Comparison of ENCODE assay signal across 8 mouse cellular contexts in genomic region chr9:44319887-44320798, GRCm38 (mm10). TPM values are rescaled to one million over a fixed set of nuclear protein-coding genes. Genes with fewer than 3 reads are reported as not detected.
A peak's percentile ranks its signal among the peaks of the same experiment; 100 is the strongest.
DNase-seq lines count a peak whose midpoint lies in the region; ATAC-seq and TF ChIP-seq lines count a peak whose summit lies in the region.

Gene C2cd2l, minus strand, starts transcription at chr9:44320285.

- H3K9me3 ChIP-seq in MEL (replicated peaks; ENCODE audit: insufficient read depth, low read length): no peaks in the 10 kb centered on the region
- no peaks in the 10 kb centered on the region for H3K9me3 ChIP-seq in lung, embryonic 16.5 days (ENCODE audit: control insufficient read depth, low read length)

- no peak for TF ChIP-seq EP300 in MEL (IDR thresholded peaks at IDR 0.05; ENCODE audit: low read depth in 1 of 2, low read length in 2 of 2)

- peak; percentile 71 to 84 for ATAC-seq in hematopoietic stem cell, adult 5-6 weeks (replicated peaks in 1 of 2; ENCODE audit: insufficient read depth in 1 of 2, low FRiP score in 2 of 2, low TSS enrichment in 1 of 2, low read depth in 1 of 2, poor library complexity in 2 of 2, severe bottlenecking in 2 of 2)
- ATAC-seq in lung, embryonic 16.5 days (ENCODE audit: low read depth): peak; percentile 99

- H3K4me2 ChIP-seq in lung, embryonic 16.5 days (ENCODE audit: low read depth, low read length): peak within 1 kb of the TSS; percentile 63

- peaks cover 0 to 12% of the 10 kb centered on the region in 2 experiments; a peak in 2 of 4 replicates for H3K36me3 ChIP-seq in MEL (ENCODE audit: control insufficient read depth in 1 of 2, insufficient read depth in 2 of 2, low read length in 2 of 2)
- 0 out of 2 replicates have a peak, but pooled peaks cover 4% of the 10 kb centered on the region for H3K36me3 ChIP-seq in lung, embryonic 16.5 days (ENCODE audit: control insufficient read depth, insufficient read depth, low read length)

- peak within 1 kb of the TSS; percentile 85 for H3K9ac ChIP-seq in MEL (ENCODE audit: control insufficient read depth, low read depth, low read length, poor library complexity, severe bottlenecking)
- peak within 1 kb of the TSS; percentile 87 for H3K9ac ChIP-seq in lung, embryonic 16.5 days (ENCODE audit: low read length)

- TF ChIP-seq POLR2A in MEL (IDR thresholded peaks at IDR 0.05; ENCODE audit: control insufficient read depth in 1 of 2, insufficient read depth in 1 of 2, low read depth in 1 of 2, low read length in 2 of 2, poor library complexity in 1 of 2): peak; percentile 52 to 68; a peak in 3 of 4 replicates

- peak; percentile 97 for DNase-seq in MEL (ENCODE audit: low read depth, low spot score)
- peak; percentile 88 for DNase-seq in cerebellum, adult 8-10 months
- DNase-seq in forelimb bud, embryonic 11.5 days (ENCODE audit: low read depth, low spot score): peak; percentile 95
- peak; percentile 84 for DNase-seq in layer of hippocampus, adult 9-10 months (ENCODE audit: low spot score)
- peak; percentile 75 for DNase-seq in ovary, postnatal 14 days (ENCODE audit: low spot score)
- DNase-seq in thymus, postnatal 14 days: peak; percentile 89

- peaks cover 10 to 16% of the 10 kb centered on the region in 2 experiments for H3K4me1 ChIP-seq in MEL (ENCODE audit: control insufficient read depth in 1 of 2, insufficient read depth in 2 of 2, low read length in 2 of 2)
- H3K4me1 ChIP-seq in lung, embryonic 16.5 days (replicated peaks; ENCODE audit: control insufficient read depth, insufficient read depth, low read length): peaks cover 20% of the 10 kb centered on the region

- H3K4me3 ChIP-seq in MEL (ENCODE audit: control insufficient read depth in 1 of 2, insufficient read depth in 1 of 2, low read depth in 2 of 2, low read length in 2 of 2): peak within 1 kb of the TSS; percentile 93
- H3K4me3 ChIP-seq in lung, embryonic 16.5 days (ENCODE audit: low read length): peak within 1 kb of the TSS; percentile 90

- H3K79me2 ChIP-seq in MEL (ENCODE audit: control insufficient read depth, insufficient read depth, low read length, poor library complexity): peaks cover 9% of the 10 kb centered on the region; the same call in 1 of the 2 replicates

- no peak for TF ChIP-seq RAD21 in MEL (IDR thresholded peaks at IDR 0.05; ENCODE audit: low read depth, low read length)

- H3K27ac ChIP-seq in MEL (ENCODE audit: control insufficient read depth, low read depth, low read length): peak within 1 kb of the TSS; percentile 27; the same call in 1 of the 2 replicates
- peak within 1 kb of the TSS; percentile 73 for H3K27ac ChIP-seq in lung, embryonic 16.5 days (ENCODE audit: low read length)

- H3K27me3 ChIP-seq in MEL (ENCODE audit: control insufficient read depth in 1 of 2, insufficient read depth in 2 of 2, low read length in 2 of 2): no peaks in the 10 kb centered on the region
- no peaks in the 10 kb centered on the region for H3K27me3 ChIP-seq in lung, embryonic 16.5 days (ENCODE audit: control insufficient read depth, insufficient read depth, low read depth, low read length)

- 0 out of 6 replicates have a peak, but pooled peaks of 1 of the 3 experiments have one; percentile 0 for TF ChIP-seq CTCF in MEL (IDR thresholded peaks at IDR 0.05 in 2 of 3, conservative IDR thresholded peaks at IDR 0.05 in 1 of 3; ENCODE audit: control insufficient read depth in 1 of 3, insufficient read depth in 1 of 3, low read depth in 2 of 3, low read length in 3 of 3, poor library complexity in 1 of 3, severe bottlenecking in 1 of 3)

- WGBS in lung, embryonic 16.5 days: under 1% methylated on average over 62 of the region's 67 CpGs

TF ChIP-seq in MEL, 35 proteins besides CTCF, POLR2A, EP300 and RAD21:
- TF ChIP-seq KAT2A (conservative IDR thresholded peaks at IDR 0.05; ENCODE audit: low read depth, low read length): no peak
- peak; percentile 80 for TF ChIP-seq HCFC1 (IDR thresholded peaks at IDR 0.05; ENCODE audit: low read depth, low read length)
- peak; percentile 24; the same call in 1 of the 2 replicates for TF ChIP-seq MAZ (IDR thresholded peaks at IDR 0.05; ENCODE audit: low read depth, low read length)
- no peak for TF ChIP-seq USF2 (IDR thresholded peaks at IDR 0.05; ENCODE audit: borderline replicate concordance in 1 of 2, insufficient read depth in 1 of 2, low read depth in 1 of 2, low read length in 2 of 2)
- no peak for TF ChIP-seq TBP (IDR thresholded peaks at IDR 0.05; ENCODE audit: low read depth, low read length)
- TF ChIP-seq POLR2AphosphoS5 (IDR thresholded peaks at IDR 0.05; ENCODE audit: borderline replicate concordance, low read depth, low read length): no peak
- no peak for TF ChIP-seq MAFK (IDR thresholded peaks at IDR 0.05; ENCODE audit: borderline replicate concordance, low read depth, low read length)
- peak; percentile 40; the same call in 1 of the 2 replicates for TF ChIP-seq POLR2AphosphoS2 (IDR thresholded peaks at IDR 0.05; ENCODE audit: low read length)
- peak; percentile 6; the same call in 1 of the 2 replicates for TF ChIP-seq GATA1 (IDR thresholded peaks at IDR 0.05; ENCODE audit: low read depth, low read length)
- no peak for TF ChIP-seq USF1 (IDR thresholded peaks at IDR 0.05; ENCODE audit: low read depth, low read length)
- no peak for TF ChIP-seq JUND (IDR thresholded peaks at IDR 0.05; ENCODE audit: low read depth, low read length)
- peak; percentile 56; the same call in 1 of the 2 replicates for TF ChIP-seq TCF12 (IDR thresholded peaks at IDR 0.05; ENCODE audit: low read depth, low read length)
- no peak for TF ChIP-seq SMC3 (IDR thresholded peaks at IDR 0.05; ENCODE audit: low read depth, low read length)
- TF ChIP-seq CHD2 (IDR thresholded peaks at IDR 0.05; ENCODE audit: low read length): no peak
- peak; percentile 10 for TF ChIP-seq MXI1 (IDR thresholded peaks at IDR 0.05; ENCODE audit: low read depth, low read length)
- peak; percentile 15; the same call in 1 of the 2 replicates for TF ChIP-seq ETS1 (IDR thresholded peaks at IDR 0.05; ENCODE audit: low read depth, low read length)
- no peak for TF ChIP-seq TAL1 (IDR thresholded peaks at IDR 0.05; ENCODE audit: low read length)
- TF ChIP-seq MYB (IDR thresholded peaks at IDR 0.05; ENCODE audit: low read depth, low read length): no peak
- 0 out of 2 replicates have a peak, but pooled peaks have one; percentile 27 for TF ChIP-seq UBTF (IDR thresholded peaks at IDR 0.05; ENCODE audit: borderline replicate concordance, insufficient read depth, low read depth, low read length)
- no peak; the same call in 1 of the 2 replicates for TF ChIP-seq BHLHE40 (IDR thresholded peaks at IDR 0.05; ENCODE audit: borderline replicate concordance, low read depth, low read length)
- TF ChIP-seq E2F4 (IDR thresholded peaks at IDR 0.05; ENCODE audit: borderline replicate concordance, low read depth, low read length): no peak
- TF ChIP-seq ZMIZ1 (IDR thresholded peaks at IDR 0.05; ENCODE audit: low read depth, low read length): no peak
- TF ChIP-seq ELF1 (IDR thresholded peaks at IDR 0.05; ENCODE audit: low read depth, low read length): peak; percentile 79
- TF ChIP-seq ZKSCAN1 (IDR thresholded peaks at IDR 0.05; ENCODE audit: low read depth, low read length): no peak
- no peak for TF ChIP-seq CHD1 (IDR thresholded peaks at IDR 0.05; ENCODE audit: low read depth, low read length)
- TF ChIP-seq ZC3H11A (IDR thresholded peaks at IDR 0.05; ENCODE audit: low read depth, low read length): no peak
- no peak for TF ChIP-seq MEF2A (IDR thresholded peaks at IDR 0.05; ENCODE audit: extremely low read depth, insufficient replicate concordance, low read depth, low read length, poor library complexity, severe bottlenecking)
- no peak; the same call in 1 of the 2 replicates for TF ChIP-seq RCOR1 (IDR thresholded peaks at IDR 0.05; ENCODE audit: low read depth, low read length)
- peak; percentile 69 for TF ChIP-seq NRF1 (IDR thresholded peaks at IDR 0.05; ENCODE audit: insufficient read depth, low read depth, low read length, poor library complexity, severe bottlenecking)
- TF ChIP-seq NELFE (IDR thresholded peaks at IDR 0.05; ENCODE audit: low read depth, low read length): peak; percentile 69
- TF ChIP-seq SIN3A (IDR thresholded peaks at IDR 0.05; ENCODE audit: low read length): peak; percentile 88
- no peak for TF ChIP-seq GABPA (IDR thresholded peaks at IDR 0.05; ENCODE audit: low read depth, low read length)
- TF ChIP-seq MYC (IDR thresholded peaks at IDR 0.05; ENCODE audit: low read depth, low read length): 0 out of 2 replicates have a peak, but pooled peaks have one; percentile 14
- peak; percentile 12; the same call in 1 of the 2 replicates for TF ChIP-seq ZNF384 (IDR thresholded peaks at IDR 0.05; ENCODE audit: low read depth, low read length)
- peak; percentile 50 for TF ChIP-seq MAX (IDR thresholded peaks at IDR 0.05; ENCODE audit: low read length)

RNA-seq across cellular contexts. Expression of gene C2cd2l, which starts in this region (rescaled TPM):
- total RNA-seq in MEL (2012; rRNA removed): 4.3 and 4.7 TPM in 2 replicates
- polyA plus RNA-seq in MEL (2012; ENCODE audit: insufficient read depth in 1 of 2, insufficient read length in 2 of 2, low read depth in 1 of 2, low replicate concordance in 2 of 2, missing spikeins in 1 of 2): 10 to 100 TPM in 1 of 2 experiments, not detected in 1; 10.9 TPM
- 4.7 and 5.1 TPM in 2 replicates for total RNA-seq in hematopoietic stem cell, adult 5-6 weeks (2017)
- 6.8 and 7.4 TPM in 2 replicates for polyA plus RNA-seq in lung, embryonic 16.5 days (2015; fragmentation: Nextera tagmentation; extraction: Ambion mirVana)

Comparison
In these comparisons a context has a peak if more than half of its experiments do, and no peak if none do; other contexts are left out.
1. Peak in every context shown above with its lines: DNase-seq, ATAC-seq, H3K4me3 ChIP-seq and H3K27ac ChIP-seq.